Mouse (Mus musculus) adrenal gland, adult (tissue): Measurements from ENCODE around the gene Mboat7.

Source experiments
- DNase-seq, 2 experiments: peaks; one replicate each; pipeline ENCODE4 v3.0.0; 2022 to 2023; ENCODE audit warnings: low spot score in 1 of 2; ENCODE audit not compliant: inconsistent age in 2 of 2

Mboat7 gene

GRCm38 (mm10) chr7:3644672-3645487, 48.4 kb downstream of the Mboat7 start, which contains the start of gene Cnot3:
TSS of gene Cnot3 (plus strand) at chr7:3645268.
- DNase-seq = peak; percentile 99 to 100

GRCm38 (mm10) chr7:3644348-3644671, 49.0 kb downstream of the Mboat7 start:
- DNase-seq = no peak

- no peak for DNase-seq
These were observed 49.5 kb downstream of the Mboat7 start for GRCm38 (mm10) chr7:3643843-3644242.

GRCm38 (mm10) chr7:3643412-3643811, 49.9 kb downstream of the Mboat7 start:
- DNase-seq = no peak

- no peak for DNase-seq
These were observed 62.9 kb downstream of the Mboat7 start for GRCm38 (mm10) chr7:3630478-3630815.

DNA sequence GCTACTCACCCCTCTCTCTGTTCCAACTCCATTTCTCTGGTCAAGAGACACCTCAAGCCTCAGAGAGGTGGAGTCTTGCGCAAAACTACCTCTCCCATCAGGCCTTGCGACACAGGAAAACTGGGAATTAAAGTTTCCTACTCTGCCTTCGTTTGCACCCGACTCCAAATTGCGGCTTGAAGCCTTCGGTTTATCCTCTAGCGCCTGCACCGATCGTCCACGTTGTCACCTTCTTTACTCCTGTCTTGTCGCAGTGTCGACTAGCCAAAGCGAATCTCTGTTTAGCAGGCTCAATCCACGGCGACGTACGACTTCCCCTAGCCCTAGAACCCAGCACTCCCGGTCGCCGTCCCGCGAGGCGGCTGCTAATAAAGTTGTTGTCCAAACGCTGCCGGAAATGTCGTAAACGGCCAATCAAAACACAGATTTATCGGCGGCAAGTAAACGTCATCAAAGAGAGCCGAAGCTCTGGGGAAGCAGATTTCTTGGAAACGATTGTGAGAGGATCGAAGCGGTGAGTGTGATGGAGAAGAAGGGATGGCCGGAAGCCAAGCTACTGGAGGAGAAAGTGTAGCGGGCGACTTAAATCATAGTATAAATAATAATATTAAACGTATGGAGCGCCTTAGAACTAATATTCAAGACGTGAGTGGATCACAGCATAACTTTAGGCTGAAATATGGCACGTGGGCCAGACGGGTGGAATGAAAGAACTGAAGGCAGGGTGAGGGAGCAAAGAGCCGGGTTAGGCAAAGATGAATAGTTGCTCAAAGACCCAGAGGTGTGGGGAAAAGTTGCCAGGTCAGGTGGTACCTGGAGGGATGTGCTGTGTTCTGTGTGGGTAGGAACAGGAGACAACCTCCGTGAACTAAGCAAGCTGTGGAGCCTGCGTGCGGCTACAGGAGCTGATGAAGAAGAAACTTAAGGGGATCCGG, 63.5 kb downstream of the Mboat7 start, which contains the start of the genes Tfpt and Prpf31:
Gene Tfpt (minus strand): TSS at position 387 of the 935 bp plus-strand sequence.
Gene Prpf31 (plus strand): TSS at position 443 of the 935 bp plus-strand sequence.
- DNase-seq = peak; percentile 94 to 99

- no peak for DNase-seq
These were observed 64.3 kb downstream of the Mboat7 start for GRCm38 (mm10) chr7:3629030-3629429.
